Mouse (Mus musculus): ENCODE measurements at regions not wholly inside any gene's neighbourhood (a gene's known extent, or its start where the extent isn't known, plus 50 kb on each side); places are given as distances from the start of the nearest gene placed in this dataset.

DNA sequence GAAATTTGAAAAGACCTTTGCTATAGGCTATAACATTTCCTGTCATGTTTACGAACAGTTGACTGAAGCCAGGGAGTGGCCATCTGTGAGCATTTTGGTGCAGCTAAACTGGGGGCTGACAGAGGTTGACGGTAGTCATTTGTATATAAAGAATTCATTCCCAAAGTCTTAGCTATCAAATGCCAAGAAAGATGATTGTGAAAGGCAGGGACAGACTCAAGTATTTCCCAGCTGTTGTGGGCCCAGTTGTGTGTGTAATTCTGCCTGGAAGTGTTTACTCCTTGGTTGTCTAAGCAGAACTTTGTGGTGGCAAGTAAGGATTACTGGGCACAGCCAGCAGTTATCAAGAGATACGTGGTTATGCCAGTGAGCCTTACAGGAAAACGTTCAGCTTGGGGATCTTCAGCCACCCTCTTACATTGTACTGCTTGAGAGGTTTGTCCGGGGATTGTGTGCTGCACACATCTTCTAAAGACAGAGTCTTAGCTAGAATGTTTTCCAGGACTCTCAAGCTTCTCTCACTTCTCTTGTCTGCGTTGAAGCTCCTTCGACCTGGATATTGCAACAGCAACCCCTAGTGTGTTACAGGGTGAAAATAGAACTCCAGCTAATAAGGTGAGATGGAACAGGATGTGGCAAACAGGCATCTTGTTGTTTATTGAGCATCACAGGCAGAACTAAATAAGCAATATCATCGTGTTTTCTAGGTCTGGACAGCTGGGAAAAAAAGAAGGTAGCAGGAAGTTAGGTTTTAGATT, 63.9 kb upstream of the Akap6 start:
- TF ChIP-seq CTCF (IDR thresholded peaks at IDR 0.05; ENCODE audit: low read depth, low read length): no peak
- TF ChIP-seq POLR2A (IDR thresholded peaks at IDR 0.05; ENCODE audit: extremely low read depth, insufficient read depth, low read length): no peak
